Mouse (Mus musculus) CH12.LX (cell line): Measurements from ENCODE around the gene Ptgir. TPM values are rescaled to one million over a fixed set of nuclear protein-coding genes. Genes with fewer than 3 reads are reported as not detected.

ENCODE experiments used
- DNase-seq: peaks from one replicate; pipeline ENCODE4 v3.0.0-alpha.2; 2013; ENCODE audit errors: extremely low read depth
- H3K27ac ChIP-seq: 2 replicates; pipeline ENCODE4 v1.5.1; 2012; ENCODE audit warnings: low read depth, mild to moderate bottlenecking, control low read depth, moderate library complexity; ENCODE audit not compliant: insufficient read depth
- H3K27me3 ChIP-seq: replicated peaks from 2 replicates; pipeline ENCODE3; 2012; ENCODE audit warnings: inconsistent platforms
- H3K36me3 ChIP-seq, 2 experiments: replicated peaks in 1 of 2; 2 replicates each; pipeline versions ENCODE3 to v1.6.1; 2012; ENCODE audit warnings: inconsistent platforms in 1 of 2, low read length in 1 of 2, mild to moderate bottlenecking in 1 of 2, mixed read lengths in 1 of 2, moderate library complexity in 1 of 2; ENCODE audit not compliant: control insufficient read depth in 1 of 2, insufficient read depth in 1 of 2
- H3K4me1 ChIP-seq, 2 experiments: 2 replicates each; pipeline ENCODE4 v1.6.1; 2012; ENCODE audit warnings: inconsistent platforms in 1 of 2, moderate library complexity in 1 of 2; ENCODE audit not compliant: insufficient read depth in 2 of 2, control insufficient read depth in 1 of 2
- H3K4me2 ChIP-seq: 2 replicates; pipeline ENCODE4 v1.6.1; 2012; ENCODE audit warnings: low read depth, mild to moderate bottlenecking, control low read depth; ENCODE audit not compliant: poor library complexity, insufficient read depth, severe bottlenecking
- H3K4me3 ChIP-seq, 3 experiments: fragments of 150-350 bp in 1 of 3; sonication (generic) in 1 of 3; replicated peaks in 1 of 3; 2 replicates each; pipeline versions ENCODE3 to v1.5.1; 2011 to 2012; ENCODE audit warnings: low read depth in 2 of 3, low read length in 2 of 3, mild to moderate bottlenecking in 2 of 3, moderate library complexity in 2 of 3, control low read depth in 1 of 3, improper control_type of control experiment in 1 of 3, inconsistent platforms in 1 of 3, mixed read lengths in 1 of 3; ENCODE audit not compliant: poor library complexity in 1 of 3
- H3K79me2 ChIP-seq: replicated peaks from 2 replicates; pipeline ENCODE4 v1.6.1; 2012; ENCODE audit warnings: mild to moderate bottlenecking, moderate library complexity; ENCODE audit not compliant: control insufficient read depth, poor library complexity, insufficient read depth, severe bottlenecking; ENCODE audit errors: extremely low read depth
- H3K9ac ChIP-seq: 2 replicates; pipeline ENCODE4 v1.6.1; 2012; ENCODE audit warnings: low read depth, mild to moderate bottlenecking, control low read depth, moderate library complexity; ENCODE audit not compliant: insufficient read depth
- H3K9me3 ChIP-seq: replicated peaks from 2 replicates; pipeline ENCODE3; 2012; ENCODE audit warnings: low read length, inconsistent platforms, mixed read lengths
- E2F4 ChIP-seq: IDR thresholded peaks from 2 replicates; pipeline ENCODE4 v1.6.1; 2011; ENCODE audit warnings: low read depth, low read length, improper control_type of control experiment; ENCODE audit not compliant: insufficient replicate concordance
- ELF1 ChIP-seq: IDR thresholded peaks from 2 replicates; pipeline ENCODE4 v1.6.1; 2014; ENCODE audit warnings: low read depth, mild to moderate bottlenecking, inconsistent platforms, low read length, improper control_type of control experiment
- HCFC1 ChIP-seq: IDR thresholded peaks from 2 replicates; pipeline ENCODE4 v1.6.1; 2012; ENCODE audit warnings: low read depth, mild to moderate bottlenecking, inconsistent platforms, low read length, improper control_type of control experiment
- IRF4 ChIP-seq: IDR thresholded peaks from 2 replicates; pipeline ENCODE4 v1.6.1; 2014; ENCODE audit warnings: low read depth, mild to moderate bottlenecking, inconsistent platforms, low read length, improper control_type of control experiment
- JUN ChIP-seq: IDR thresholded peaks from 2 replicates; pipeline ENCODE4 v1.6.1; 2011; ENCODE audit warnings: low read depth, mild to moderate bottlenecking, low read length, improper control_type of control experiment, moderate library complexity; ENCODE audit not compliant: insufficient read depth
- MAX ChIP-seq: IDR thresholded peaks from 2 replicates; pipeline ENCODE4 v1.6.1; 2011; ENCODE audit warnings: low read length, improper control_type of control experiment
- MXI1 ChIP-seq: IDR thresholded peaks from 2 replicates; pipeline ENCODE4 v1.6.1; 2011; ENCODE audit warnings: mild to moderate bottlenecking, low read depth, low read length, improper control_type of control experiment
- NELFE ChIP-seq: IDR thresholded peaks from 2 replicates; pipeline ENCODE4 v1.6.1; 2011; ENCODE audit warnings: low read depth, low read length, improper control_type of control experiment
- POLR2AphosphoS2 ChIP-seq: IDR thresholded peaks from 2 replicates; pipeline ENCODE4 v1.6.1; 2011; ENCODE audit warnings: low read depth, low read length, improper control_type of control experiment
- UBTF ChIP-seq: IDR thresholded peaks from 2 replicates; pipeline ENCODE4 v1.6.1; 2012; ENCODE audit warnings: low read depth, mild to moderate bottlenecking, inconsistent platforms, low read length, improper control_type of control experiment, moderate library complexity
- ZC3H11A ChIP-seq: IDR thresholded peaks from 2 replicates; pipeline ENCODE4 v1.6.1; 2012; ENCODE audit warnings: low read depth, mild to moderate bottlenecking, inconsistent platforms, low read length, improper control_type of control experiment
- ZMIZ1 ChIP-seq: IDR thresholded peaks from 2 replicates; pipeline ENCODE4 v1.6.1; 2012; ENCODE audit warnings: low read depth, mild to moderate bottlenecking, inconsistent platforms, low read length, improper control_type of control experiment
- ZNF384 ChIP-seq: IDR thresholded peaks from 2 replicates; pipeline ENCODE4 v1.6.1; 2012; ENCODE audit warnings: low read depth, low read length, improper control_type of control experiment, inconsistent platforms
- dilution Hi-C: fragments of 300-500 bp; cut with MboI; formaldehyde crosslinking; loops from 2 replicates; pipeline ENCODE4 v1.14.3; 2020; ENCODE audit warnings: low sequenced_read_pairs; ENCODE audit not compliant: extremely low pct_unique_long_range_greater_than_20kb, extremely low pct_ligation_motif_present
- in situ Hi-C: fragments of 300-500 bp; cut with MboI; formaldehyde crosslinking; loops from 3 replicates; pipeline ENCODE4 v1.14.3; 2019; ENCODE audit warnings: low sequenced_read_pairs, low pct_ligation_motif_present, low pct_unique_long_range_greater_than_20kb, mixed read lengths
- polyA plus RNA-seq: library from polyadenylated mRNA; unstranded; fragments of >175 nt; gene quantifications from 2 replicates; pipeline ENCODE4 v1.2.1, GENCODE M21; 2012; ENCODE audit warnings: low read depth; ENCODE audit not compliant: insufficient read length
- total RNA-seq, 2 experiments: library from RNA; depleted of rRNA; stranded (reverse); fragments of 300-350 nt in 1 of 2; fragments of >200 nt in 1 of 2; gene quantifications; 2 replicates each; pipeline ENCODE4 v1.2.3; 2012 to 2014

Gene Ptgir
- total and polyA plus RNA-seq, 3 experiments, result 3.8 to 31.1 (median 7.0) TPM

GRCm38 (mm10) chr7:16914453-16915343 is 8.4 kb downstream of the Ptgir start:
- peak; percentile 91 for TF ChIP-seq POLR2AphosphoS2
- no peak for TF ChIP-seq ZNF384
- no peak for TF ChIP-seq HCFC1
- no peak for TF ChIP-seq ZMIZ1
- TF ChIP-seq NELFE, result 0 out of 2 replicates have a peak, but pooled peaks have one; percentile 6
- no peak overlapping the region for H3K27ac ChIP-seq
- H3K4me3 ChIP-seq, result no peak overlapping the region
- peaks cover 51 to 90% of the 10 kb centered on the region in 2 experiments for H3K36me3 ChIP-seq
- H3K9ac ChIP-seq, result no peak overlapping the region
- H3K4me2 ChIP-seq, result no peak overlapping the region
- no peaks in the 10 kb centered on the region for H3K27me3 ChIP-seq
- dilution Hi-C loops, result no loop called here
- no peak for DNase-seq
- H3K4me1 ChIP-seq, result peaks cover 0 to 31% of the 10 kb centered on the region in 2 experiments; a peak in 2 of 4 replicates
- H3K79me2 ChIP-seq, result 0 out of 2 replicates have a peak, but pooled peaks cover 4% of the 10 kb centered on the region
- no peaks in the 10 kb centered on the region for H3K9me3 ChIP-seq
- in situ Hi-C loops, result no loop called here

- no peaks in the 10 kb centered on the region for H3K9me3 ChIP-seq
- dilution Hi-C loops, result no loop called here
- no peak overlapping the region for H3K27ac ChIP-seq
- no peak for DNase-seq
- peaks cover 0 to 29% of the 10 kb centered on the region in 2 experiments; a peak in 2 of 4 replicates for H3K4me1 ChIP-seq
- H3K79me2 ChIP-seq, result peaks cover 12% of the 10 kb centered on the region
- no peaks in the 10 kb centered on the region for H3K27me3 ChIP-seq
- no peak overlapping the region for H3K4me3 ChIP-seq
- peaks cover 55 to 91% of the 10 kb centered on the region in 2 experiments for H3K36me3 ChIP-seq
- TF ChIP-seq MAX (no peak), JUN (no peak), ZC3H11A (no peak), MXI1 (no peak), NELFE (no peak), E2F4 (no peak), ELF1 (no peak), IRF4 (no peak), UBTF (no peak)
- no peak overlapping the region for H3K9ac ChIP-seq
- H3K4me2 ChIP-seq, result no peak overlapping the region
- in situ Hi-C loops, result no loop called here
Observed at GRCm38 (mm10) chr7:16915461-16916340, 9.4 kb downstream of the Ptgir start.
